ENCODE assay signal across 8 mouse cellular contexts in genomic region chr12:59095104-59096025, GRCm38 (mm10). TPM values are rescaled to one million over a fixed set of nuclear protein-coding genes. Genes with fewer than 3 reads are reported as not detected.
DNase-seq lines count a peak whose midpoint lies in the region; ATAC-seq lines count a peak whose summit lies in the region.

Gene Mia2 (plus strand): TSS chr12:59095799.

- H3K9me3 ChIP-seq in hindbrain, embryonic 14.5 days (ENCODE audit: control insufficient read depth, low read length), result no peaks in the 10 kb centered on the region
- no peaks in the 10 kb centered on the region for H3K9me3 ChIP-seq in midbrain, embryonic 12.5 days

- 79% methylated on average over 19 of the region's 19 CpGs for WGBS in hindbrain, embryonic 14.5 days
- 86% methylated on average over 19 of the region's 19 CpGs for WGBS in midbrain, embryonic 12.5 days

- H3K4me2 ChIP-seq in hindbrain, embryonic 14.5 days (replicated peaks), result no peak within 1 kb of the TSS
- H3K4me2 ChIP-seq in midbrain, embryonic 12.5 days (replicated peaks), result no peak within 1 kb of the TSS

- intact Hi-C loops in left cerebral cortex, postnatal 25 days (cut with DNase I), result no loop called here

- no peaks in the 10 kb centered on the region for H3K4me1 ChIP-seq in hindbrain, embryonic 14.5 days (replicated peaks; ENCODE audit: control insufficient read depth, insufficient read depth, low read length)
- H3K4me1 ChIP-seq in midbrain, embryonic 12.5 days, result no peaks in the 10 kb centered on the region

- no peak within 1 kb of the TSS for H3K27ac ChIP-seq in hindbrain, embryonic 14.5 days
- H3K27ac ChIP-seq in midbrain, embryonic 12.5 days (replicated peaks), result no peak within 1 kb of the TSS

- DNase-seq in urinary bladder, adult 2 months (ENCODE audit: low spot score), result no peak
- no peak for DNase-seq in urinary bladder, postnatal 25 days (ENCODE audit: low spot score)
- DNase-seq in gastrocnemius, adult 18-20 months (ENCODE audit: low spot score), result no peak
- no peak for DNase-seq in hindbrain, embryonic 14.5 days (ENCODE audit: low spot score)
- DNase-seq in left cerebral cortex, postnatal 25 days (ENCODE audit: low spot score in 2 of 2), result no peak
- DNase-seq in embryo, embryonic 10.5 days (ENCODE audit: low spot score), result no peak
- no peak for DNase-seq in cerebellum, postnatal 36 days

- ATAC-seq in hindbrain, embryonic 14.5 days (ENCODE audit: low FRiP score), result no peak
- ATAC-seq in midbrain, embryonic 12.5 days (ENCODE audit: low FRiP score, low read depth), result no peak

- H3K4me3 ChIP-seq in hindbrain, embryonic 14.5 days (replicated peaks; ENCODE audit: low read length), result no peak within 1 kb of the TSS
- no peak within 1 kb of the TSS for H3K4me3 ChIP-seq in midbrain, embryonic 12.5 days

- no peaks in the 10 kb centered on the region for H3K36me3 ChIP-seq in hindbrain, embryonic 14.5 days (replicated peaks; ENCODE audit: control insufficient read depth, insufficient read depth)
- H3K36me3 ChIP-seq in midbrain, embryonic 12.5 days, result no peaks in the 10 kb centered on the region

- no peak within 1 kb of the TSS for H3K9ac ChIP-seq in hindbrain, embryonic 14.5 days
- no peak within 1 kb of the TSS for H3K9ac ChIP-seq in midbrain, embryonic 12.5 days (replicated peaks)

- no peaks in the 10 kb centered on the region for H3K27me3 ChIP-seq in hindbrain, embryonic 14.5 days (ENCODE audit: control insufficient read depth, insufficient read depth, low read length)
- H3K27me3 ChIP-seq in midbrain, embryonic 12.5 days, result no peaks in the 10 kb centered on the region

RNA-seq across cellular contexts. Expression of gene Mia2, which starts in this region (rescaled TPM):
- polyA plus RNA-seq in urinary bladder, adult 2 months (2012; rRNA removed), result 58.4 and 62.9 TPM in 2 replicates
- total RNA-seq in gastrocnemius, adult 18-20 months (2021), result 100 to 1,000 TPM; 104 to 118 TPM
- 34.4 and 38.7 TPM in 2 replicates for polyA plus RNA-seq in hindbrain, embryonic 14.5 days (2014; fragmentation: Nextera tagmentation; extraction: Ambion mirVana)
- total RNA-seq in left cerebral cortex, postnatal 25 days (2021), result 10 to 100 TPM; 40.1 to 46.1 TPM
- 47.8 and 52.2 TPM in 2 replicates for polyA plus RNA-seq in midbrain, embryonic 12.5 days (2016; fragmentation: Nextera tagmentation; extraction: Ambion mirVana)
